Mouse (Mus musculus) stomach, embryonic 14.5 days (tissue): ENCODE measurements around the gene Actg1. TPM values are rescaled to one million over a fixed set of nuclear protein-coding genes. Genes with fewer than 3 reads are reported as not detected.
A peak's percentile ranks its signal among the peaks of the same experiment; 100 is the strongest.

ENCODE experiments used
- ATAC-seq: fragments of 200-750 bp; cut with Nextera tagmentation; 2 replicates; pipeline ENCODE4 v1.8.0; 2017; ENCODE audit warnings: low read depth, moderate TSS enrichment; ENCODE audit not compliant: insufficient number of reproducible peaks, insufficient read depth, low FRiP score
- H3K27ac ChIP-seq: fragments of 300-500 bp; sonication (generic); 2 replicates; pipeline ENCODE4 v1.5.1; 2014; ENCODE audit warnings: mild to moderate bottlenecking, low read length, moderate library complexity, mixed read lengths
- H3K27me3 ChIP-seq: fragments of 300-500 bp; sonication (generic); 2 replicates; pipeline ENCODE4 v1.6.1; 2014; ENCODE audit warnings: low read length, control low read depth, mixed read lengths; ENCODE audit not compliant: control insufficient read depth, insufficient read depth
- H3K36me3 ChIP-seq: fragments of 300-500 bp; sonication (generic); 2 replicates; pipeline ENCODE4 v1.6.1; 2014; ENCODE audit warnings: mild to moderate bottlenecking, control low read depth, low read length, moderate library complexity, mixed read lengths; ENCODE audit not compliant: control insufficient read depth, insufficient read depth
- H3K4me1 ChIP-seq: fragments of 300-500 bp; sonication (generic); 2 replicates; pipeline ENCODE4 v1.6.1; 2014; ENCODE audit warnings: low read length, control low read depth, mixed read lengths; ENCODE audit not compliant: control insufficient read depth, insufficient read depth
- H3K4me2 ChIP-seq: fragments of 300-500 bp; sonication (generic); replicated peaks from 2 replicates; pipeline ENCODE4 v1.6.1; 2014; ENCODE audit warnings: low read depth, low read length, control low read depth
- H3K4me3 ChIP-seq: fragments of 300-500 bp; sonication (generic); 2 replicates; pipeline ENCODE4 v1.5.1; 2014; ENCODE audit warnings: low read depth, low read length, control low read depth
- H3K9ac ChIP-seq: fragments of 300-500 bp; sonication (generic); replicated peaks from 2 replicates; pipeline ENCODE4 v1.6.1; 2014; ENCODE audit warnings: low read depth, mild to moderate bottlenecking, control low read depth, low read length, moderate library complexity, mixed read lengths
- H3K9me3 ChIP-seq: fragments of 300-500 bp; sonication (generic); 2 replicates; pipeline ENCODE4 v1.6.1; 2016; ENCODE audit warnings: low read depth, low read length, control low read depth; ENCODE audit not compliant: control insufficient read depth
- WGBS: fragments of 180-500 bp; shearing (Covaris S2); extraction: QIAGEN DNeasy Blood & Tissue Kit; methylation state at CpG from one replicate; pipeline ENCODE4 v1.1.7; 2014; 5-methylcytosine and 5-hydroxymethylcytosine counted together
- polyA plus RNA-seq: library from polyadenylated mRNA; unstranded; fragments of >200 nt; fragmentation: Nextera tagmentation; extraction: Ambion mirVana; gene quantifications from 2 replicates; pipeline ENCODE4 v1.2.1, GENCODE M21; 2014

Actg1 gene
- polyA plus RNA-seq, 1 experiment from 2014 or later: 3,014 TPM

- Histone ChIP-seq H3K36me3 (no peaks in the 10 kb centered on the region), H3K9me3 (no peaks in the 10 kb centered on the region), H3K27me3 (no peaks in the 10 kb centered on the region), H3K9ac (no peak overlapping the region), H3K4me1 (peaks cover 44% of the 10 kb centered on the region), H3K4me3 (no peak overlapping the region), H3K4me2 (no peak overlapping the region; the same call in 1 of the 2 replicates), H3K27ac (no peak overlapping the region)
- ATAC-seq: no peak
- WGBS: 34% methylated on average over 5 of the region's 5 CpGs
Measured at GRCm38 (mm10) chr11:120307132-120307413, 41.3 kb downstream of the Actg1 start.

- WGBS: 55% methylated on average over 12 of the region's 12 CpGs
- Histone ChIP-seq H3K4me3 (no peak overlapping the region), H3K27ac (no peak overlapping the region; the same call in 1 of the 2 replicates), H3K27me3 (no peaks in the 10 kb centered on the region), H3K4me1 (peaks cover 42% of the 10 kb centered on the region), H3K36me3 (no peaks in the 10 kb centered on the region), H3K4me2 (peak overlapping the region; percentile 79), H3K9ac (no peak overlapping the region), H3K9me3 (no peaks in the 10 kb centered on the region)
- ATAC-seq: no peak
Measured at GRCm38 (mm10) chr11:120306366-120307131, 41.8 kb downstream of the Actg1 start.

GRCm38 (mm10) chr11:120305535-120306365 lies 42.6 kb downstream of the Actg1 start:
- 20% methylated on average over 15 of the region's 15 CpGs for WGBS
- H3K27me3 ChIP-seq: no peaks in the 10 kb centered on the region
- H3K4me1 ChIP-seq: peaks cover 38% of the 10 kb centered on the region
- peak overlapping the region; percentile 86 for H3K27ac ChIP-seq
- no peak for ATAC-seq
- peak overlapping the region; percentile 40 for H3K4me3 ChIP-seq
- H3K9me3 ChIP-seq: no peaks in the 10 kb centered on the region
- H3K36me3 ChIP-seq: no peaks in the 10 kb centered on the region
- H3K4me2 ChIP-seq: peak overlapping the region; percentile 79
- peak overlapping the region; percentile 45; the same call in 1 of the 2 replicates for H3K9ac ChIP-seq

GRCm38 (mm10) chr11:120304886-120305534 lies 43.3 kb downstream of the Actg1 start:
- Histone ChIP-seq H3K27me3 (no peaks in the 10 kb centered on the region), H3K27ac (peak overlapping the region; percentile 86), H3K9ac (peak overlapping the region; percentile 45), H3K9me3 (no peaks in the 10 kb centered on the region), H3K36me3 (no peaks in the 10 kb centered on the region), H3K4me1 (peaks cover 34% of the 10 kb centered on the region), H3K4me3 (peak overlapping the region; percentile 40), H3K4me2 (peak overlapping the region; percentile 79)
- under 1% methylated on average over 51 of the region's 53 CpGs for WGBS
- ATAC-seq: peak; percentile 95

- Histone ChIP-seq H3K4me2 (peak overlapping the region; percentile 79), H3K9me3 (no peaks in the 10 kb centered on the region), H3K4me3 (peak overlapping the region; percentile 40; the same call in 1 of the 2 replicates), H3K9ac (no peak overlapping the region), H3K27me3 (no peaks in the 10 kb centered on the region), H3K36me3 (no peaks in the 10 kb centered on the region), H3K4me1 (peaks cover 34% of the 10 kb centered on the region), H3K27ac (no peak overlapping the region)
- ATAC-seq: no peak
- 35% methylated on average over 5 of the region's 5 CpGs for WGBS
Measured at GRCm38 (mm10) chr11:120304350-120304694, 44.0 kb downstream of the Actg1 start.

GRCm38 (mm10) chr11:120303559-120304349 lies 44.6 kb downstream of the Actg1 start:
- 88% methylated on average over 21 of the region's 21 CpGs for WGBS
- no peak overlapping the region for H3K4me3 ChIP-seq
- ATAC-seq: no peak

GRCm38 (mm10) chr11:120303119-120303518 lies 45.2 kb downstream of the Actg1 start:
- no peak overlapping the region for H3K4me2 ChIP-seq
- no peak overlapping the region for H3K27ac ChIP-seq
- H3K9me3 ChIP-seq: no peaks in the 10 kb centered on the region
- no peak for ATAC-seq
- no peak overlapping the region for H3K9ac ChIP-seq
- H3K36me3 ChIP-seq: no peaks in the 10 kb centered on the region
- WGBS: 89% methylated on average over 9 of the region's 9 CpGs
- peaks cover 32% of the 10 kb centered on the region for H3K4me1 ChIP-seq
- no peaks in the 10 kb centered on the region for H3K27me3 ChIP-seq
- H3K4me3 ChIP-seq: no peak overlapping the region

More at GRCm38 (mm10) chr11:120303559-120304349, 44.6 kb downstream of the Actg1 start:
- no peak overlapping the region for H3K4me2 ChIP-seq
- H3K27me3 ChIP-seq: no peaks in the 10 kb centered on the region
- no peak overlapping the region for H3K27ac ChIP-seq
- H3K9me3 ChIP-seq: no peaks in the 10 kb centered on the region
- no peak overlapping the region for H3K9ac ChIP-seq
- H3K4me1 ChIP-seq: peaks cover 34% of the 10 kb centered on the region
- no peaks in the 10 kb centered on the region for H3K36me3 ChIP-seq

- Histone ChIP-seq H3K4me3 (no peak overlapping the region), H3K4me1 (peaks cover 21% of the 10 kb centered on the region; the same call in 1 of the 2 replicates), H3K27me3 (no peaks in the 10 kb centered on the region), H3K27ac (no peak overlapping the region), H3K9ac (no peak overlapping the region), H3K4me2 (no peak overlapping the region), H3K9me3 (no peaks in the 10 kb centered on the region), H3K36me3 (no peaks in the 10 kb centered on the region)
- no peak for ATAC-seq
- 53% methylated on average over 5 of the region's 5 CpGs for WGBS
Measured at GRCm38 (mm10) chr11:120299484-120299883, 48.9 kb downstream of the Actg1 start.
